Mouse (Mus musculus) stomach, postnatal 0 days (tissue): ENCODE data around the gene Fhit.

Experiments
- CTCF ChIP-seq: IDR thresholded peaks from 2 replicates; pipeline ENCODE4 v1.5.1; 2016; ENCODE audit warnings: antibody characterized with exemption, low read depth, mild to moderate bottlenecking, moderate library complexity
- EP300 ChIP-seq: optimal IDR thresholded peaks from 2 replicates; pipeline ENCODE3; 2016; ENCODE audit warnings: antibody characterized with exemption

DNA sequence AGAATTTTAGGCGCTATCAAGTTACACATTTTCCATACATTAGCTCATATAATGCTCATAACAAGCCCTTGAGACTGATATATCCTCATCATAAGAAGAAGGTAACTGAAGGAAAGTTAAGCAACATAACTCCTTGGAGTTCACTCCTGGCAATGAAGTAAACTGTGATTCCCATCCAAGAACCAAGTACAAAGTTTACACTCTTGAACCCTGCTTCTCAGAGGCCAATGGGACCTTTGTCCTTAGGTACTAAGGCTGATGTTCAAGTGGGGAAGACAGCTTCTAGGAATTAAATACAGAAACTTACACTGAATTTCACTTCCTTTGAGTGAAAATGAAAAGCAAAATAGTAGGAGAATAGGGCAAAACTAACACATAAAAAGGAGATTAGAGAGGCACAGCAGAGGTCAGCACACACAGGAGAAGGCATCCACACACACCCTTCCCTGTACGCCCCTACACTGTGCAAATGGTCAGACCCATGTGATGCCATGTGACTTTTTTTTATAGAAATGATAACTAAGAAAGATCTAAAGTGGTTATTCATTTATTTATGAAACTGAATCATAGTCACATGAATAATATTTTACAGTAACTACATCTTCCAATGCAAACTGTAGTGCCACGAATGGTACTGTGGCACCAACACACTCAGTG is 752.4 kb downstream of the Fhit start:
- TF ChIP-seq CTCF: no peak
- TF ChIP-seq EP300: no peak
